Mouse (Mus musculus) liver, postnatal 0 days (tissue): Measurements from ENCODE around the gene Aldh1l2.

Source experiments
- CTCF ChIP-seq: sonication (generic); IDR thresholded peaks from 2 replicates; pipeline ENCODE4 v1.5.1; 2016; ENCODE audit warnings: antibody characterized with exemption, low read depth
- EP300 ChIP-seq: IDR thresholded peaks from 2 replicates; pipeline ENCODE4 v1.6.1; 2016; ENCODE audit warnings: antibody characterized with exemption, low read depth, mild to moderate bottlenecking

DNA sequence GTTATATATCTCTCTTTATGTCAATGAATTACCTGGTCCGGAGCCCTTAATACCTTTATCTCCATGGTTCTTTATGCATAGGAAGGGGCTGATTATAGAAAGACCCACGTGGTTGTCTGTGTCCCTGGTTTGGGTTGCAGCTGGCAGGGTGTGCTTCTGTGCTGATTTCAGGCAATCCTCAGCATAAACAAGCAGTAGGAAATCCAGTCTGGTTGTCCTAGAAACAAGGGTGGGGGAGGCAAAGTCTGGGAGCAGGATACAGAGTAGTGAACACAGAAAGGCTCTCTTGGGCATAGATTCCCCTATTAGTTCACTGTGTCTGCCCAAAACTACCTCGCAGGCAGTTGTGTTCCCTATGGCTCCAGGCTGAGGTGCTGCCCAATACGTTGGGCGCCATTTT is 56.7 kb downstream of the Aldh1l2 start:
- TF ChIP-seq CTCF: no peak
- TF ChIP-seq EP300: no peak
